8 mouse cellular contexts compared by ENCODE assay signal in genomic region chr13:74640523-74640920, GRCm38 (mm10). TPM values are rescaled to one million over a fixed set of nuclear protein-coding genes. Genes with fewer than 3 reads are reported as not detected.
DNase-seq lines count a peak whose midpoint lies in the region; ATAC-seq and TF ChIP-seq lines count a peak whose summit lies in the region.
"Not testable (repeated sequence)": the region's sequence is repeated elsewhere in the genome, so short reads cannot be mapped to it uniquely, and the experiment has no call there.

No protein-coding gene starts in this region.

- H3K4me1 ChIP-seq in ES-E14 (ENCODE audit: control insufficient read depth in 2 of 2, insufficient read depth in 2 of 2, low read length in 2 of 2, poor library complexity in 1 of 2); embryonic facial prominence, embryonic 15.5 days; heart, embryonic 10.5 days; hindbrain, embryonic 15.5 days (replicated peaks); liver, embryonic 16.5 days (ENCODE audit: control insufficient read depth, low read depth, low read length); midbrain, embryonic 14.5 days (ENCODE audit: control insufficient read depth, insufficient read depth, low read length); stomach, embryonic 14.5 days (ENCODE audit: control insufficient read depth, insufficient read depth, low read length): not testable (repeated sequence)

- TF ChIP-seq CTCF in left cerebral cortex, adult 2 months (IDR thresholded peaks at IDR 0.05) = not testable (repeated sequence)

- not testable (repeated sequence) for H3K36me3 ChIP-seq in ES-E14 (ENCODE audit: control insufficient read depth, insufficient read depth, low read length, poor library complexity, severe bottlenecking); embryonic facial prominence, embryonic 15.5 days; heart, embryonic 10.5 days; hindbrain, embryonic 15.5 days; liver, embryonic 16.5 days (ENCODE audit: control insufficient read depth, insufficient read depth); midbrain, embryonic 14.5 days (ENCODE audit: control insufficient read depth, insufficient read depth, low read length); stomach, embryonic 14.5 days (ENCODE audit: control insufficient read depth, insufficient read depth, low read length)

- not testable (repeated sequence) for ATAC-seq in embryonic facial prominence, embryonic 15.5 days (ENCODE audit: insufficient number of reproducible peaks, low FRiP score, low TSS enrichment, low read depth); hindbrain, embryonic 15.5 days (ENCODE audit: low FRiP score, low read depth); liver, embryonic 16.5 days (ENCODE audit: low read depth); midbrain, embryonic 14.5 days (ENCODE audit: low FRiP score, low TSS enrichment); stomach, embryonic 14.5 days (ENCODE audit: insufficient number of reproducible peaks, insufficient read depth, low FRiP score, low read depth)

- in situ Hi-C loops in ES-E14 (cut with MboI; ENCODE audit: low sequenced_read_pairs in 2 of 2, unreplicated experiment in 2 of 2) = loop anchor here in 1 of 2 experiments (25.0 kb wide), 1 partner anchor 222 kb away; no protein-coding TSS in a partner anchor

- intact Hi-C loops in left cerebral cortex, adult 2 months (cut with DNase I) = loop anchor here (5.0 to 10.0 kb wide), 2 partner anchors 474 to 1377 kb away; partner anchors contain the start of gene Rfesd

- DNase-seq in ES-E14 (ENCODE audit: low read depth, low spot score); heart, embryonic 10.5 days (ENCODE audit: low spot score); left cerebral cortex, adult 2 months (ENCODE audit: extremely low spot score in 1 of 2, low spot score in 2 of 2); midbrain, embryonic 14.5 days: not testable (repeated sequence)

- H3K4me2 ChIP-seq in embryonic facial prominence, embryonic 15.5 days (replicated peaks) = peak overlapping the region; percentile 73
- peak overlapping the region; percentile 94 for H3K4me2 ChIP-seq in hindbrain, embryonic 15.5 days
- peak overlapping the region; percentile 88 for H3K4me2 ChIP-seq in liver, embryonic 16.5 days (ENCODE audit: low read depth, low read length)
- H3K4me2 ChIP-seq in midbrain, embryonic 14.5 days (ENCODE audit: low read length) = peak overlapping the region; percentile 94
- peak overlapping the region; percentile 90 for H3K4me2 ChIP-seq in stomach, embryonic 14.5 days (replicated peaks; ENCODE audit: low read depth, low read length)

- H3K27ac ChIP-seq in ES-E14 (ENCODE audit: insufficient read depth, low read depth, low read length, poor library complexity, severe bottlenecking); hindbrain, embryonic 15.5 days (replicated peaks); left cerebral cortex, adult 2 months; liver, embryonic 16.5 days (ENCODE audit: low read length); midbrain, embryonic 14.5 days (replicated peaks; ENCODE audit: low read depth, low read length): not testable (repeated sequence)
- H3K27ac ChIP-seq in embryonic facial prominence, embryonic 15.5 days (replicated peaks) = peak overlapping the region; percentile 94; the same call in 1 of the 2 replicates
- H3K27ac ChIP-seq in heart, embryonic 10.5 days = peak overlapping the region; percentile 98
- 0 out of 2 replicates have a peak overlapping the region, but pooled peaks have one; percentile 94 for H3K27ac ChIP-seq in stomach, embryonic 14.5 days (ENCODE audit: low read length)

- H3K4me3 ChIP-seq in ES-E14 (ENCODE audit: insufficient read depth in 1 of 2, low read depth in 1 of 2, low read length in 2 of 2, poor library complexity in 1 of 2, severe bottlenecking in 1 of 2) = peak overlapping the region; percentile 86 to 93; a peak in 3 of 4 replicates
- peak overlapping the region; percentile 87 for H3K4me3 ChIP-seq in embryonic facial prominence, embryonic 15.5 days (replicated peaks)
- peak overlapping the region; percentile 93 for H3K4me3 ChIP-seq in heart, embryonic 10.5 days
- peak overlapping the region; percentile 81 for H3K4me3 ChIP-seq in hindbrain, embryonic 15.5 days
- peak overlapping the region; percentile 71; the same call in 1 of the 2 replicates for H3K4me3 ChIP-seq in left cerebral cortex, adult 2 months
- peak overlapping the region; percentile 97 for H3K4me3 ChIP-seq in liver, embryonic 16.5 days (ENCODE audit: low read depth, low read length)
- H3K4me3 ChIP-seq in midbrain, embryonic 14.5 days (replicated peaks; ENCODE audit: low read depth, low read length) = peak overlapping the region; percentile 70
- peak overlapping the region; percentile 65 for H3K4me3 ChIP-seq in stomach, embryonic 14.5 days (ENCODE audit: low read depth, low read length)

- H3K27me3 ChIP-seq in embryonic facial prominence, embryonic 15.5 days; heart, embryonic 10.5 days (ENCODE audit: insufficient read depth, poor library complexity, severe bottlenecking); hindbrain, embryonic 15.5 days; liver, embryonic 16.5 days (ENCODE audit: control insufficient read depth, insufficient read depth, low read depth, low read length); midbrain, embryonic 14.5 days (ENCODE audit: control insufficient read depth, insufficient read depth, low read length); stomach, embryonic 14.5 days (ENCODE audit: control insufficient read depth, insufficient read depth, low read length): not testable (repeated sequence)

- H3K9ac ChIP-seq in ES-E14 (ENCODE audit: insufficient read depth, low read depth, low read length, poor library complexity, severe bottlenecking); embryonic facial prominence, embryonic 15.5 days; hindbrain, embryonic 15.5 days; midbrain, embryonic 14.5 days (replicated peaks; ENCODE audit: low read length); stomach, embryonic 14.5 days (replicated peaks; ENCODE audit: low read depth, low read length): not testable (repeated sequence)
- peak overlapping the region; percentile 95 for H3K9ac ChIP-seq in liver, embryonic 16.5 days (ENCODE audit: low read depth, low read length)

- H3K9me3 ChIP-seq in ES-E14 (ENCODE audit: control insufficient read depth, insufficient read depth, low read depth, low read length); embryonic facial prominence, embryonic 15.5 days (replicated peaks); heart, embryonic 10.5 days; hindbrain, embryonic 15.5 days; liver, embryonic 16.5 days (replicated peaks; ENCODE audit: control insufficient read depth, low read length); midbrain, embryonic 14.5 days (ENCODE audit: control insufficient read depth, low read length); stomach, embryonic 14.5 days (ENCODE audit: control insufficient read depth, low read depth, low read length): not testable (repeated sequence)

- WGBS in embryonic facial prominence, embryonic 15.5 days = 45% methylated on average over 2 of the region's 3 CpGs
- 60% methylated on average over 3 of the region's 3 CpGs for WGBS in heart, embryonic 10.5 days
- 60% methylated on average over 3 of the region's 3 CpGs for WGBS in hindbrain, embryonic 15.5 days
- WGBS in liver, embryonic 16.5 days (ENCODE audit: insufficient replicate concordance) = 51% methylated on average over 3 of the region's 3 CpGs
- WGBS in midbrain, embryonic 14.5 days = 43% methylated on average over 3 of the region's 3 CpGs
- 44% methylated on average over 3 of the region's 3 CpGs for WGBS in stomach, embryonic 14.5 days

TF ChIP-seq in ES-E14, 5 proteins besides CTCF, POLR2A, EP300 and RAD21:
- TF ChIP-seq ZNF384 (IDR thresholded peaks at IDR 0.05; ENCODE audit: low read depth, low read length) = peak; percentile 69

RNA-seq across cellular contexts. Expression of gene Erap1, which starts 1.2 kb away (rescaled TPM):
- total RNA-seq in ES-E14 (2012; rRNA removed) = 8.2 and 11.3 TPM in 2 replicates
- polyA plus RNA-seq in embryonic facial prominence, embryonic 15.5 days (2015; fragmentation: Nextera tagmentation; extraction: Ambion mirVana) = 10.4 and 12.8 TPM in 2 replicates
- polyA plus RNA-seq in heart, embryonic 10.5 days (2016; fragmentation: Nextera tagmentation; extraction: Ambion mirVana) = 6.3 and 8.2 TPM in 2 replicates
- 4.1 and 6.2 TPM in 2 replicates for polyA plus RNA-seq in hindbrain, embryonic 15.5 days (2015; fragmentation: Nextera tagmentation; extraction: Ambion mirVana)
- 10 to 100 TPM; 11.0 to 15.1 TPM for total RNA-seq in left cerebral cortex, adult 2 months (2021)
- polyA plus RNA-seq in liver, embryonic 16.5 days (2015; fragmentation: Nextera tagmentation; extraction: Ambion mirVana) = 14.9 and 16.9 TPM in 2 replicates
- 2.1 and 4.6 TPM in 2 replicates for polyA plus RNA-seq in midbrain, embryonic 14.5 days (2014; fragmentation: Nextera tagmentation; extraction: Ambion mirVana)
- polyA plus RNA-seq in stomach, embryonic 14.5 days (2014; fragmentation: Nextera tagmentation; extraction: Ambion mirVana) = 26.6 and 27.1 TPM in 2 replicates
